Mouse (Mus musculus) CH12.LX (cell line): ENCODE data around the gene Pdk2. TPM values are rescaled to one million over a fixed set of nuclear protein-coding genes. Genes with fewer than 3 reads are reported as not detected.

Experiments used
- DNase-seq: peaks from one replicate; pipeline ENCODE4 v3.0.0-alpha.2; 2013; ENCODE audit errors: extremely low read depth
- H3K27ac ChIP-seq: 2 replicates; pipeline ENCODE4 v1.5.1; 2012; ENCODE audit warnings: low read depth, mild to moderate bottlenecking, control low read depth, moderate library complexity; ENCODE audit not compliant: insufficient read depth
- H3K27me3 ChIP-seq: replicated peaks from 2 replicates; pipeline ENCODE3; 2012; ENCODE audit warnings: inconsistent platforms
- H3K36me3 ChIP-seq, 2 experiments: replicated peaks in 1 of 2; 2 replicates each; pipeline versions ENCODE3 to v1.6.1; 2012; ENCODE audit warnings: inconsistent platforms in 1 of 2, low read length in 1 of 2, mild to moderate bottlenecking in 1 of 2, mixed read lengths in 1 of 2, moderate library complexity in 1 of 2; ENCODE audit not compliant: control insufficient read depth in 1 of 2, insufficient read depth in 1 of 2
- H3K4me1 ChIP-seq, 2 experiments: 2 replicates each; pipeline ENCODE4 v1.6.1; 2012; ENCODE audit warnings: inconsistent platforms in 1 of 2, moderate library complexity in 1 of 2; ENCODE audit not compliant: insufficient read depth in 2 of 2, control insufficient read depth in 1 of 2
- H3K4me2 ChIP-seq: 2 replicates; pipeline ENCODE4 v1.6.1; 2012; ENCODE audit warnings: low read depth, mild to moderate bottlenecking, control low read depth; ENCODE audit not compliant: poor library complexity, insufficient read depth, severe bottlenecking
- H3K4me3 ChIP-seq, 3 experiments: fragments of 150-350 bp in 1 of 3; sonication (generic) in 1 of 3; replicated peaks in 1 of 3; 2 replicates each; pipeline versions ENCODE3 to v1.5.1; 2011 to 2012; ENCODE audit warnings: low read depth in 2 of 3, low read length in 2 of 3, mild to moderate bottlenecking in 2 of 3, moderate library complexity in 2 of 3, control low read depth in 1 of 3, improper control_type of control experiment in 1 of 3, inconsistent platforms in 1 of 3, mixed read lengths in 1 of 3; ENCODE audit not compliant: poor library complexity in 1 of 3
- H3K79me2 ChIP-seq: replicated peaks from 2 replicates; pipeline ENCODE4 v1.6.1; 2012; ENCODE audit warnings: mild to moderate bottlenecking, moderate library complexity; ENCODE audit not compliant: control insufficient read depth, poor library complexity, insufficient read depth, severe bottlenecking; ENCODE audit errors: extremely low read depth
- H3K9ac ChIP-seq: 2 replicates; pipeline ENCODE4 v1.6.1; 2012; ENCODE audit warnings: low read depth, mild to moderate bottlenecking, control low read depth, moderate library complexity; ENCODE audit not compliant: insufficient read depth
- H3K9me3 ChIP-seq: replicated peaks from 2 replicates; pipeline ENCODE3; 2012; ENCODE audit warnings: low read length, inconsistent platforms, mixed read lengths
- CHD2 ChIP-seq: IDR thresholded peaks from 2 replicates; pipeline ENCODE4 v1.6.1; 2011; ENCODE audit warnings: low read length, improper control_type of control experiment
- CTCF ChIP-seq, 2 experiments: IDR thresholded peaks in 1 of 2; conservative IDR thresholded peaks in 1 of 2; 2 replicates each; pipeline ENCODE4 v1.5.1; 2011 to 2012; ENCODE audit warnings: low read depth in 2 of 2, low read length in 2 of 2, improper control_type of control experiment in 1 of 2, inconsistent platforms in 1 of 2, mild to moderate bottlenecking in 1 of 2, moderate library complexity in 1 of 2
- ELF1 ChIP-seq: IDR thresholded peaks from 2 replicates; pipeline ENCODE4 v1.6.1; 2014; ENCODE audit warnings: low read depth, mild to moderate bottlenecking, inconsistent platforms, low read length, improper control_type of control experiment
- ETS1 ChIP-seq: conservative IDR thresholded peaks from 2 replicates; pipeline ENCODE4 v1.6.1; 2012; ENCODE audit warnings: low read depth, mild to moderate bottlenecking, inconsistent platforms, low read length, improper control_type of control experiment, moderate library complexity
- HCFC1 ChIP-seq: IDR thresholded peaks from 2 replicates; pipeline ENCODE4 v1.6.1; 2012; ENCODE audit warnings: low read depth, mild to moderate bottlenecking, inconsistent platforms, low read length, improper control_type of control experiment
- JUND ChIP-seq: conservative IDR thresholded peaks from 2 replicates; pipeline ENCODE4 v1.6.1; 2011; ENCODE audit warnings: low read depth, low read length, improper control_type of control experiment
- KAT2A ChIP-seq: IDR thresholded peaks from 2 replicates; pipeline ENCODE4 v1.6.1; 2012; ENCODE audit warnings: low read length, improper control_type of control experiment, inconsistent platforms; ENCODE audit not compliant: insufficient replicate concordance
- MAX ChIP-seq: IDR thresholded peaks from 2 replicates; pipeline ENCODE4 v1.6.1; 2011; ENCODE audit warnings: low read length, improper control_type of control experiment
- MXI1 ChIP-seq: IDR thresholded peaks from 2 replicates; pipeline ENCODE4 v1.6.1; 2011; ENCODE audit warnings: mild to moderate bottlenecking, low read depth, low read length, improper control_type of control experiment
- MYC ChIP-seq: IDR thresholded peaks from 2 replicates; pipeline ENCODE4 v1.6.1; 2011; ENCODE audit warnings: low read depth, mild to moderate bottlenecking, improper control_type of control experiment, low read length
- NRF1 ChIP-seq: IDR thresholded peaks from 2 replicates; pipeline ENCODE4 v1.6.1; 2014; ENCODE audit warnings: low read depth, mild to moderate bottlenecking, inconsistent platforms, low read length, improper control_type of control experiment, moderate library complexity
- POLR2A ChIP-seq: IDR thresholded peaks from 2 replicates; pipeline ENCODE4 v1.6.1; 2011; ENCODE audit warnings: low read depth, mild to moderate bottlenecking, improper control_type of control experiment, low read length
- RAD21 ChIP-seq: IDR thresholded peaks from 2 replicates; pipeline ENCODE4 v1.6.1; 2011; ENCODE audit warnings: low read depth, mild to moderate bottlenecking, low read length, improper control_type of control experiment, moderate library complexity
- RCOR1 ChIP-seq: conservative IDR thresholded peaks from 2 replicates; pipeline ENCODE4 v1.6.1; 2012; ENCODE audit warnings: low read depth, mild to moderate bottlenecking, inconsistent platforms, low read length, improper control_type of control experiment
- SIN3A ChIP-seq: IDR thresholded peaks from 2 replicates; pipeline ENCODE4 v1.6.1; 2012; ENCODE audit warnings: low read length, improper control_type of control experiment, inconsistent platforms
- SMC3 ChIP-seq: IDR thresholded peaks from 2 replicates; pipeline ENCODE4 v1.6.1; 2011; ENCODE audit warnings: low read depth, low read length, improper control_type of control experiment
- TCF12 ChIP-seq: IDR thresholded peaks from 2 replicates; pipeline ENCODE4 v1.6.1; 2014; ENCODE audit warnings: low read depth, mild to moderate bottlenecking, inconsistent platforms, low read length, improper control_type of control experiment
- USF1 ChIP-seq: IDR thresholded peaks from 2 replicates; pipeline ENCODE4 v1.6.1; 2014; ENCODE audit warnings: low read depth, mild to moderate bottlenecking, inconsistent platforms, low read length, improper control_type of control experiment
- USF2 ChIP-seq: conservative IDR thresholded peaks from 2 replicates; pipeline ENCODE4 v1.6.1; 2011; ENCODE audit warnings: low read depth, low read length, improper control_type of control experiment
- ZC3H11A ChIP-seq: IDR thresholded peaks from 2 replicates; pipeline ENCODE4 v1.6.1; 2012; ENCODE audit warnings: low read depth, mild to moderate bottlenecking, inconsistent platforms, low read length, improper control_type of control experiment
- ZMIZ1 ChIP-seq: IDR thresholded peaks from 2 replicates; pipeline ENCODE4 v1.6.1; 2012; ENCODE audit warnings: low read depth, mild to moderate bottlenecking, inconsistent platforms, low read length, improper control_type of control experiment
- ZNF384 ChIP-seq: IDR thresholded peaks from 2 replicates; pipeline ENCODE4 v1.6.1; 2012; ENCODE audit warnings: low read depth, low read length, improper control_type of control experiment, inconsistent platforms
- dilution Hi-C: fragments of 300-500 bp; cut with MboI; formaldehyde crosslinking; loops from 2 replicates; pipeline ENCODE4 v1.14.3; 2020; ENCODE audit warnings: low sequenced_read_pairs; ENCODE audit not compliant: extremely low pct_unique_long_range_greater_than_20kb, extremely low pct_ligation_motif_present
- in situ Hi-C: fragments of 300-500 bp; cut with MboI; formaldehyde crosslinking; loops from 3 replicates; pipeline ENCODE4 v1.14.3; 2019; ENCODE audit warnings: low sequenced_read_pairs, low pct_ligation_motif_present, low pct_unique_long_range_greater_than_20kb, mixed read lengths
- polyA plus RNA-seq: library from polyadenylated mRNA; unstranded; fragments of >175 nt; gene quantifications from 2 replicates; pipeline ENCODE4 v1.2.1, GENCODE M21; 2012; ENCODE audit warnings: low read depth; ENCODE audit not compliant: insufficient read length
- total RNA-seq, 2 experiments: library from RNA; depleted of rRNA; stranded (reverse); fragments of 300-350 nt in 1 of 2; fragments of >200 nt in 1 of 2; gene quantifications; 2 replicates each; pipeline ENCODE4 v1.2.3; 2012 to 2014

The Pdk2 gene
- total and polyA plus RNA-seq, 3 experiments = not detected

GRCm38 (mm10) chr11:94989562-94990017 lies 51.6 kb downstream of the Pdk2 start (continued):
- TF ChIP-seq TCF12 = peak; percentile 83
- no peak for TF ChIP-seq SMC3
- peak; percentile 32; the same call in 1 of the 2 replicates for TF ChIP-seq MAX
- peak; percentile 100 for TF ChIP-seq SIN3A
- no peak for TF ChIP-seq RAD21
- 0 out of 2 replicates have a peak, but pooled peaks have one; percentile 27 for TF ChIP-seq KAT2A
- TF ChIP-seq ZNF384 = no peak
- TF ChIP-seq, all 38 proteins: peak for 22

- in situ Hi-C loops (no loop called here), dilution Hi-C loops (no loop called here)
- Histone ChIP-seq H3K4me1 (peaks cover 23 to 45% of the 10 kb centered on the region in 2 experiments), H3K4me3 (peak overlapping the region; percentile 54 to 65 (median 58)), H3K27ac (no peak overlapping the region), H3K79me2 (no peaks in the 10 kb centered on the region), H3K4me2 (peak overlapping the region; percentile 92), H3K9ac (peak overlapping the region; percentile 57), H3K36me3 (peaks cover 0 to 6% of the 10 kb centered on the region in 2 experiments), H3K27me3 (peaks cover 16% of the 10 kb centered on the region), H3K9me3 (no peaks in the 10 kb centered on the region)
- TF ChIP-seq RCOR1 = 0 out of 2 replicates have a peak, but pooled peaks have one; percentile 16
- TF ChIP-seq MXI1 = no peak
- TF ChIP-seq KAT2A = no peak
- DNase-seq = no peak
Observed at GRCm38 (mm10) chr11:94988780-94989561, 52.2 kb downstream of the Pdk2 start.

- TF ChIP-seq NRF1 = no peak
- TF ChIP-seq HCFC1 = no peak
- no peak for TF ChIP-seq SIN3A
- TF ChIP-seq MYC = no peak
- TF ChIP-seq POLR2A = no peak
- no peak for TF ChIP-seq JUND
- no peak for TF ChIP-seq KAT2A
- no peak for TF ChIP-seq ETS1
- TF ChIP-seq USF1 = no peak
- no peak for TF ChIP-seq ELF1
- TF ChIP-seq CTCF (conservative IDR thresholded peaks at IDR 0.05 in 1 of 2, IDR thresholded peaks at IDR 0.05 in 1 of 2; ENCODE audit: low read depth in 2 of 2, low read length in 2 of 2) = no peak
- TF ChIP-seq TCF12 = no peak
- TF ChIP-seq ZC3H11A = no peak
- TF ChIP-seq RCOR1 = no peak
- no peak for TF ChIP-seq ZMIZ1
- no peak for TF ChIP-seq CHD2
- no peak for TF ChIP-seq USF2
- Histone ChIP-seq H3K4me1 (peaks cover 12 to 34% of the 10 kb centered on the region in 2 experiments), H3K27ac (no peak overlapping the region), H3K36me3 (peaks cover 0 to 3% of the 10 kb centered on the region in 2 experiments), H3K27me3 (peaks cover 24% of the 10 kb centered on the region), H3K79me2 (no peaks in the 10 kb centered on the region), H3K9me3 (no peaks in the 10 kb centered on the region), H3K4me3 (no peak overlapping the region), H3K9ac (no peak overlapping the region), H3K4me2 (no peak overlapping the region)
- in situ Hi-C loops = no loop called here
- DNase-seq = no peak
- dilution Hi-C loops = no loop called here
Observed at GRCm38 (mm10) chr11:94987851-94988250, 53.3 kb downstream of the Pdk2 start.
